Mouse (Mus musculus): ENCODE data around the gene Klhl5. TPM values are rescaled to one million over a fixed set of nuclear protein-coding genes. Genes with fewer than 3 reads are reported as not detected.
A peak's percentile ranks its signal among the peaks of the same experiment; 100 is the strongest.

The Klhl5 gene
- polyA plus RNA-seq, 1 experiment from 2014 or later, result 42.3 TPM

DNA sequence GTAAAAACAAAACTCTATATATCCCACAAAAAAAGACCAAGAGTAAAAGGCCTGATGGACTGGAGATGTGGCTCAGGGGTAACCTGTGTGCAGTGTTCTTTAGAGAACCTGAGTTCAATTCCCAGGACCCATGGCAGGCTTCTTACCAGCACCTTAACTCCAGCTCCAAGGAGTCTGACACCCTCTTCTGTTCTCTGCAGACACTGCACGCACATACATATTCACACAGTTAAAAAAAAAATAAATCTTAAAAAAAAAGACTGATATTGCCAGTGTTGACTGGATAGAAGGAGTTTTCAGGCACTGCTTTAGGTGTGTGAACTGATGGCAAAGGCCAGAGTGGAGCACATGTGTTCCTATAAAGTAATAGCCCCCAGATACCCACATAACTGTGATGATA is 18.8 kb downstream of the Klhl5 start:
- WGBS, result 90% methylated on average over 1 of the region's 1 CpGs
- no peak for ATAC-seq
- no peak overlapping the region for H3K9ac ChIP-seq (ENCODE audit: low read length)

DNA sequence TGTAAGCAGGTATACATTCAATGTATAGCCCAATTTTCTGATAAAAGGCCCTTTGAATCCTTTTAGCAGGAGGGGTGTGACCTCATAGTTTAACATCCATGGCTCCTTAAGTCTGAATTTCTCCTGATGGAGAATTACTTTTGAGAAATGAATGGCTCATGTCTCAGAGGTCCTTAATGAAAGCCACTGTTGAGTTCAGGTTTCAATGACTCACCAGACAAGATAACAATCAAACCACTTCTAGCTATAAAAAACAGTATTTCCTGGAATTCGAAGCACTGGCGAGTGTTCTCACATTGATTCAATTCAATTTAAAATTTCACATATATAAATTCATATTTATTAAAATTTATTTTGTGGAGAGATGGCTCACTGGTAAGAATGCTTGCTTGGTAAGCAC is 21.1 kb downstream of the Klhl5 start:
- H3K27ac ChIP-seq (ENCODE audit: low read depth, low read length), result no peak overlapping the region
- ATAC-seq, result no peak
- H3K4me1 ChIP-seq (ENCODE audit: control insufficient read depth, insufficient read depth, low read length), result peaks cover 12% of the 10 kb centered on the region
- DNase-seq (ENCODE audit: low spot score), result no peak
- H3K36me3 ChIP-seq (ENCODE audit: control insufficient read depth, insufficient read depth, low read length), result no peaks in the 10 kb centered on the region
- 39% methylated on average over 2 of the region's 2 CpGs for WGBS
- H3K9ac ChIP-seq (ENCODE audit: low read length), result no peak overlapping the region
- H3K27me3 ChIP-seq (replicated peaks; ENCODE audit: control insufficient read depth, insufficient read depth, low read length), result no peaks in the 10 kb centered on the region
- no peak overlapping the region for H3K4me2 ChIP-seq (ENCODE audit: low read length)
- no peaks in the 10 kb centered on the region for H3K9me3 ChIP-seq (replicated peaks; ENCODE audit: control insufficient read depth, low read length)
- H3K4me3 ChIP-seq (ENCODE audit: low read depth, low read length), result no peak overlapping the region

More for the DNA sequence above, 18.8 kb downstream of the Klhl5 start:
- no peaks in the 10 kb centered on the region for H3K27me3 ChIP-seq (replicated peaks; ENCODE audit: control insufficient read depth, insufficient read depth, low read length)
- peaks cover 12% of the 10 kb centered on the region for H3K4me1 ChIP-seq (ENCODE audit: control insufficient read depth, insufficient read depth, low read length)
- H3K4me2 ChIP-seq (ENCODE audit: low read length), result no peak overlapping the region
- no peak overlapping the region for H3K27ac ChIP-seq (ENCODE audit: low read depth, low read length)
- DNase-seq (ENCODE audit: low spot score), result no peak
- H3K9me3 ChIP-seq (replicated peaks; ENCODE audit: control insufficient read depth, low read length), result no peaks in the 10 kb centered on the region
- H3K36me3 ChIP-seq (ENCODE audit: control insufficient read depth, insufficient read depth, low read length), result no peaks in the 10 kb centered on the region
- no peak overlapping the region for H3K4me3 ChIP-seq (ENCODE audit: low read depth, low read length)

DNA sequence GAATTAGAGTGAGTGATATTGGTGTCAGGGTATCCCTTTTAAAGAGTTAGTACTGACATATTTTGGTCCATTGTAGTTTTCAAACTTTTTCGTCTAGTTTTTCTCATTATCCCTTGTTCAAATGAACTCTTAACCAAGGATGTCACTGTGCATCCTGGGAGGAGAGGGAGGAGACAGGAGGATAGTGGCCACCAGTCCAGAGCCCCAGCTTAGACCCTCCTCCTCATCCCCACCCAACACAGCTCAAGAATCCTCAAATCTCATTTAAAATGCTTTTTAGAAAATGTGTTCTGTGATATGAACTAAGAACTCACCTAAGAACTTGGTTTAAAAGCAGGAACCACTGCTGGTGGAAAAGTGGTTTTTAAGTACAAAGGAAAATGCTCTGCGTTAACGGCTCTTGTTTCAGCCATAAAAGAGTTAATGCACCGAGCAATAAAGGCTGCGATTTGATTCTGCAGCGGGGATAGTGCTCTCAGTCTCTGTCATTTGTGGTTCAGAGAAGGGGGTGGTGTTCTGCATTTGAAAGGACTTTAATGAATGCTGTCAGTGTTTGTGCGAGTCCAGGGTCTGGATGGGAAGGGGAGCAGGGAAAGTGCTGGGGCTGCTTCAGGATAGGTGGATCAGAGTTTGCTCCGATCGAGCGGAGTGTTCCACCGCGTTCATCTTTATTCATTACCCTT is 23.3 kb downstream of the Klhl5 start:
- 0% methylated on average over 12 of the region's 12 CpGs for WGBS
- H3K36me3 ChIP-seq (ENCODE audit: control insufficient read depth, insufficient read depth, low read length), result no peaks in the 10 kb centered on the region
- no peaks in the 10 kb centered on the region for H3K9me3 ChIP-seq (replicated peaks; ENCODE audit: control insufficient read depth, low read length)
- peak overlapping the region; percentile 49 for H3K4me3 ChIP-seq (ENCODE audit: low read depth, low read length)
- peak; percentile 94 for ATAC-seq
- H3K27me3 ChIP-seq (replicated peaks; ENCODE audit: control insufficient read depth, insufficient read depth, low read length), result no peaks in the 10 kb centered on the region
- H3K4me2 ChIP-seq (ENCODE audit: low read length), result peak overlapping the region; percentile 60
- peak overlapping the region; percentile 77 for H3K9ac ChIP-seq (ENCODE audit: low read length)
- H3K27ac ChIP-seq (ENCODE audit: low read depth, low read length), result peak overlapping the region; percentile 88
- peaks cover 15% of the 10 kb centered on the region for H3K4me1 ChIP-seq (ENCODE audit: control insufficient read depth, insufficient read depth, low read length)
- DNase-seq (ENCODE audit: low spot score), result peak; percentile 93

DNA sequence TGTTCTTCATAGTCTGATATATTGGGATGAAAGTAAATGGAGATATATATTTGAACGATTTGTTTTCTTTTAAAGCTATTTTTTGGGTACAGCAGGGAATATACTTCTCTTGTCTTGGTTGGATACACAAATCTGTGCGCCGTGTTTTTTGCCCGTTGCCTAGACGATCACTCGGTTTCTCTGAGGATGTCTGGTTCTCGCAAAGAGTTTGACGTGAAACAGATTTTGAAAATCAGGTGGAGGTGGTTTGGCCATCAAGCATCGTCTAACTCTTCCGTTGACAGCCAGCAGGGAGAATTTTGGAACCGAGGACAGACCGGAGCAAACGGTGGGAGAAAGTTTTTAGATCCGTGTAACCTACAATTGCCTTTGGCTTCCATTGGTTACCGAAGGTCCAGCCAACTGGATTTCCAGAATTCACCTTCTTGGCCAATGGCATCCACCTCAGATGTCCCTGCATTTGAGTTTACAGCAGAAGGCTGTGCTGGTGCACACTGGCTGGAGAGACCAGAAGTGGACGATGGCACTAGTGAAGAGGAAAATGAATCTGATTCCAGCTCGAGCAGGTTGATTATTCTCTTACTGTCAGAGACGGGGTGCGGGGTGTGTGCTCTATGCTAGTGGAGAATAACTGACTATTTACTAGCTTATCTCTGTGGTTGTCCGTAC is 24.0 kb downstream of the Klhl5 start:
- Histone ChIP-seq H3K9ac (ENCODE audit: low read length) (peak overlapping the region; percentile 77), H3K9me3 (replicated peaks; ENCODE audit: control insufficient read depth, low read length) (no peaks in the 10 kb centered on the region), H3K36me3 (ENCODE audit: control insufficient read depth, insufficient read depth, low read length) (no peaks in the 10 kb centered on the region), H3K4me3 (ENCODE audit: low read depth, low read length) (peak overlapping the region; percentile 49), H3K27me3 (replicated peaks; ENCODE audit: control insufficient read depth, insufficient read depth, low read length) (no peaks in the 10 kb centered on the region), H3K4me1 (ENCODE audit: control insufficient read depth, insufficient read depth, low read length) (peaks cover 20% of the 10 kb centered on the region), H3K27ac (ENCODE audit: low read depth, low read length) (peak overlapping the region; percentile 88), H3K4me2 (ENCODE audit: low read length) (peak overlapping the region; percentile 60)
- ATAC-seq, result peak; percentile 35
- DNase-seq (ENCODE audit: low spot score), result peak; percentile 57
- 1% methylated on average over 20 of the region's 20 CpGs for WGBS

DNA sequence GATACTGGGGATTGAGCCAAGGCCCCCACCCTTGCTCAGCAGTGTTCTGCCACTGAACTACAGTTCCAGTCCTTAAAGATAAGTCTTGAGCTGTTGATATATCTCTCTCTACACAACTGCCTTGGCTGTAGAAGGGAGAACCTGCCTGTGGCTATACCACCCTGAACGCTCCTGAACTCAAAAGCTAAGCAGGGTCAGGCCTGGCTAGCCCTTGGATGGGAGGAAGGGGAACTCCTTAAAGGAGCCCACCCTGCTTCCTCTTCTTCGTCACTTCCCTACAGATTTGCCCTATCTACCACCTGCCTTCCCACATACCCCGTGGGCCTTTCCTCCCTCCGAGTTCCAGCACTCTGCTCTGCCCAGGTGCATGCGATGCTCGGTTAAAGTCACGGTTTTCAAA is 28.8 kb downstream of the Klhl5 start:
- WGBS, result 91% methylated on average over 7 of the region's 7 CpGs
- no peak overlapping the region for H3K9ac ChIP-seq (ENCODE audit: low read length)
- 0 out of 2 replicates have a peak, but pooled peaks cover 8% of the 10 kb centered on the region for H3K4me1 ChIP-seq (ENCODE audit: control insufficient read depth, insufficient read depth, low read length)
- ATAC-seq, result no peak
- no peak for DNase-seq (ENCODE audit: low spot score)
- no peaks in the 10 kb centered on the region for H3K27me3 ChIP-seq (replicated peaks; ENCODE audit: control insufficient read depth, insufficient read depth, low read length)
- peaks cover 1% of the 10 kb centered on the region; the same call in 1 of the 2 replicates for H3K36me3 ChIP-seq (ENCODE audit: control insufficient read depth, insufficient read depth, low read length)
- no peak overlapping the region for H3K27ac ChIP-seq (ENCODE audit: low read depth, low read length)
- no peak overlapping the region; the same call in 1 of the 2 replicates for H3K4me2 ChIP-seq (ENCODE audit: low read length)
- no peaks in the 10 kb centered on the region for H3K9me3 ChIP-seq (replicated peaks; ENCODE audit: control insufficient read depth, low read length)
- H3K4me3 ChIP-seq (ENCODE audit: low read depth, low read length), result no peak overlapping the region

DNA sequence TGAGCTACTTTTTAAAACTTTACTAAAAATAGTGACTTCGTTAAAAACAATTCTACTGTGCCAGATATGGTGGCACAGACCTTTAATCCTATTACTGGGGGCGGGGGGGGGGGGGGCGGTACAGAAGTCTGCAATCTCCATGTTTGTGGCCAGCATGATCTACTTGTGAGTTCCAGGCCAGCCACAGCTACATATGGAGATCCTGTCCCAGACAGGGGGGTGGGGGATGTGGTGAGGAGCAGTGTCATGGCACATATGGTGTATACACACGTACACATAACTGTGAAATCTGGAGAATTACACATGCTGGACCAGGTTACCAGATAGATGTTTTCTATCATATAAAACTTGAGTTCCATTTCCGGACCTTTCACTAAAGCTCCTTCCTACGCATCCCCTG is 29.7 kb downstream of the Klhl5 start:
- peaks cover 11% of the 10 kb centered on the region for H3K36me3 ChIP-seq (ENCODE audit: control insufficient read depth, insufficient read depth, low read length)
- WGBS, result 65% methylated on average over 6 of the region's 6 CpGs

DNA sequence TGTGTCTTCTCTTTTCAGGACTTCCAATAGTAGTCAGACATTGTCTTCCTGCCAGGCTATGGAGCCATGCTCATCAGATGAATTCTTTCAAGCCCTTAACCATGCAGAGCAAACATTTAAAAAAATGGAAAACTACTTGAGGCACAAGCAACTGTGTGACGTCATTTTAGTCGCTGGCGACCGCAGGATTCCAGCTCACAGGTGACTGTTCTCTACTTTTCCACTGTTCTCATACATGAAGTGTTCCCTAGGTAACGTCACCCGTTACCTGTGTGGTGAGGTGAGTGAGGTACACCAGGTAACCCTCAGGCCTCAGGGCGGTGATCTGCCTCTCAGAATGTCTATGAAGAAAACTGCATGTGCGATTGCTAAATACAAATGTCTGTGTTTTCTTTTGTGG is 33.9 kb downstream of the Klhl5 start:
- peaks cover 34% of the 10 kb centered on the region for H3K36me3 ChIP-seq (ENCODE audit: control insufficient read depth, insufficient read depth, low read length)
- 91% methylated on average over 8 of the region's 8 CpGs for WGBS
- H3K4me1 ChIP-seq (ENCODE audit: control insufficient read depth, insufficient read depth, low read length), result 0 out of 2 replicates have a peak, but pooled peaks cover 2% of the 10 kb centered on the region
- DNase-seq (ENCODE audit: low spot score), result no peak
- no peak overlapping the region for H3K9ac ChIP-seq (ENCODE audit: low read length)
- no peak overlapping the region for H3K4me3 ChIP-seq (ENCODE audit: low read depth, low read length)
- no peak for ATAC-seq
- no peaks in the 10 kb centered on the region for H3K27me3 ChIP-seq (replicated peaks; ENCODE audit: control insufficient read depth, insufficient read depth, low read length)
- H3K9me3 ChIP-seq (replicated peaks; ENCODE audit: control insufficient read depth, low read length), result no peaks in the 10 kb centered on the region
- H3K4me2 ChIP-seq (ENCODE audit: low read length), result no peak overlapping the region
- no peak overlapping the region for H3K27ac ChIP-seq (ENCODE audit: low read depth, low read length)

More for the DNA sequence above, 29.7 kb downstream of the Klhl5 start:
- Histone ChIP-seq H3K4me2 (ENCODE audit: low read length) (no peak overlapping the region), H3K9ac (ENCODE audit: low read length) (no peak overlapping the region), H3K4me3 (ENCODE audit: low read depth, low read length) (no peak overlapping the region), H3K4me1 (ENCODE audit: control insufficient read depth, insufficient read depth, low read length) (0 out of 2 replicates have a peak, but pooled peaks cover 8% of the 10 kb centered on the region), H3K27ac (ENCODE audit: low read depth, low read length) (no peak overlapping the region), H3K9me3 (replicated peaks; ENCODE audit: control insufficient read depth, low read length) (no peaks in the 10 kb centered on the region), H3K27me3 (replicated peaks; ENCODE audit: control insufficient read depth, insufficient read depth, low read length) (no peaks in the 10 kb centered on the region)
- peak; percentile 43; the same call in 1 of the 2 replicates for ATAC-seq
- no peak for DNase-seq (ENCODE audit: low spot score)

DNA sequence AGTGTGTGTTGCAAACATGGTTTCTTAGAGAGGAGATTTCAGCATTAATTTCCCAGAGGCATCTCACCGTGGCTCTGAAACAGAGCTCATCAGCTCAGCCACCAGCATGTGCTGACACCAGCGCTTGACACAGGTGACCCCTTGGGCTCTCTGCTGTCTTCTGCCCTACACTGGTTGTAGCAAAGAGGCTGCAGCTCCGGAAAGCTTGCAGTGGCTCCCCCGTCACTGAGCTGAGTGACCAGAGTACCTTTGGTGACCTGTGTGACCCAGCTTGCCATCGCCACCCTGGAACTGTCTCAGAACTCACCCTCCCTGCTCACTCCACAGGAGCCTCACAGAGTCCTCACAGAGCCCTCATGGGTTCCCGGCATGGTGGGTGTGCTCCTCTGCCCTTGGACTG is 34.9 kb downstream of the Klhl5 start:
- Histone ChIP-seq H3K27me3 (replicated peaks; ENCODE audit: control insufficient read depth, insufficient read depth, low read length) (no peaks in the 10 kb centered on the region), H3K4me1 (ENCODE audit: control insufficient read depth, insufficient read depth, low read length) (no peaks in the 10 kb centered on the region), H3K9ac (ENCODE audit: low read length) (no peak overlapping the region), H3K4me3 (ENCODE audit: low read depth, low read length) (no peak overlapping the region), H3K27ac (ENCODE audit: low read depth, low read length) (0 out of 2 replicates have a peak overlapping the region, but pooled peaks have one; percentile 9), H3K9me3 (replicated peaks; ENCODE audit: control insufficient read depth, low read length) (no peaks in the 10 kb centered on the region), H3K4me2 (ENCODE audit: low read length) (no peak overlapping the region), H3K36me3 (ENCODE audit: control insufficient read depth, insufficient read depth, low read length) (peaks cover 36% of the 10 kb centered on the region)
- WGBS, result 89% methylated on average over 6 of the region's 6 CpGs
- DNase-seq (ENCODE audit: low spot score) (no peak), ATAC-seq (no peak)
